Mouse (Mus musculus) retina, postnatal 7 days (tissue): ENCODE measurements at regions not wholly inside any gene's neighbourhood (a gene's known extent, or its start where the extent isn't known, plus 50 kb on each side); places are given as distances from the start of the nearest gene placed in this dataset.

ENCODE experiments used
- DNase-seq: peaks from one replicate; pipeline ENCODE4 v3.0.0-alpha.2; 2012; ENCODE audit warnings: low read depth, low spot score

- peak; percentile 27 for DNase-seq
Observed at GRCm38 (mm10) chr8:79587258-79587657, 52.2 kb upstream of the Otud4 start.

GRCm38 (mm10) chr8:79584966-79585365 lies 54.5 kb upstream of the Otud4 start:
- peak; percentile 48 for DNase-seq

- no peak for DNase-seq
Observed at GRCm38 (mm10) chr8:79583326-79583725, 56.1 kb upstream of the Otud4 start.

- no peak for DNase-seq
Observed at GRCm38 (mm10) chr8:79582195-79582594, 57.2 kb upstream of the Otud4 start.

GRCm38 (mm10) chr8:79576086-79576485 lies 63.3 kb upstream of the Otud4 start:
- no peak for DNase-seq

GRCm38 (mm10) chr8:79575175-79575734 lies 64.2 kb upstream of the Otud4 start:
- no peak for DNase-seq

- DNase-seq: no peak
Observed at GRCm38 (mm10) chr8:79573491-79573890, 65.9 kb upstream of the Otud4 start.

GRCm38 (mm10) chr8:79572526-79572925 lies 66.9 kb upstream of the Otud4 start:
- DNase-seq: no peak

GRCm38 (mm10) chr8:79563101-79563500 lies 76.3 kb upstream of the Otud4 start:
- DNase-seq: no peak

- DNase-seq: no peak
Observed at GRCm38 (mm10) chr8:79562669-79563068, 76.7 kb upstream of the Otud4 start.

- DNase-seq: no peak
Observed at GRCm38 (mm10) chr8:79562071-79562581, 77.3 kb upstream of the Otud4 start.

- DNase-seq: no peak
Observed at GRCm38 (mm10) chr8:79561269-79562063, 78.0 kb upstream of the Otud4 start.

GRCm38 (mm10) chr8:79559516-79559915 lies 79.9 kb upstream of the Otud4 start:
- no peak for DNase-seq

GRCm38 (mm10) chr8:79554311-79554710 lies 85.1 kb upstream of the Otud4 start:
- DNase-seq: no peak

GRCm38 (mm10) chr8:79550151-79550550 lies 89.3 kb upstream of the Otud4 start:
- no peak for DNase-seq

- DNase-seq: no peak
Observed at GRCm38 (mm10) chr8:79548156-79548555, 91.3 kb upstream of the Otud4 start.

GRCm38 (mm10) chr8:79545866-79546373 lies 93.5 kb upstream of the Otud4 start:
- DNase-seq: no peak

GRCm38 (mm10) chr8:79542461-79542860 lies 97.0 kb upstream of the Otud4 start:
- DNase-seq: no peak

GRCm38 (mm10) chr8:79540053-79540452 lies 99.4 kb upstream of the Otud4 start:
- no peak for DNase-seq

- DNase-seq: no peak
Observed at GRCm38 (mm10) chr8:79534271-79534889, 105.0 kb upstream of the Otud4 start.

GRCm38 (mm10) chr8:79529556-79529955 lies 109.9 kb upstream of the Otud4 start:
- DNase-seq: no peak

GRCm38 (mm10) chr8:79522040-79522439 lies 117.4 kb upstream of the Otud4 start:
- DNase-seq: no peak
